Mouse (Mus musculus): ENCODE data around the gene Stum. TPM values are rescaled to one million over a fixed set of nuclear protein-coding genes. Genes with fewer than 3 reads are reported as not detected.

Gene Stum
- polyA plus RNA-seq, 1 experiment = 0.69 TPM

DNA sequence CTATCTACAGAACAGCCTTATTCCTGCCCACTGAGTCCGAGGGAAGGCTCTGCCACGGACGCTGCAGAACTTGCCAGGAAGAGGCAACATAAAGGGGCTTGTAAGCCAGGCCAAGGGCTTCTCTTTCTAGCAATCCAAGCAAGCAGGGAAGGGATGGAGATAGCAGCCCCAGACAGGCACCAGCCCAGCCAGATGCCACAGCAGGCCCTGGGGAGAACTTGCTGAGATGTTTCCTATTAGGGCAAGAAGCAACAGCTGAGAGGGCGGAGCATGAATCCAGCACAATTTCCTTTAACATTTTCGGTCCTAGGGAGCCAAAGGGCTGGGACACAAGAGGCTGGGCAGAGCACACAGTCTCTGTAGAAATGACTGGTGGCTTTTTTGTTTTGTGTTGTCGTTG lies 25.0 kb downstream of the Stum start:
- Histone ChIP-seq H3K4me3 (ENCODE audit: insufficient read depth, low read depth, low read length) (no peak overlapping the region), H3K27ac (ENCODE audit: insufficient read depth, low read depth, low read length) (no peak overlapping the region), H3K4me1 (ENCODE audit: control insufficient read depth, insufficient read depth, low read length) (no peaks in the 10 kb centered on the region), H3K36me3 (ENCODE audit: control insufficient read depth, insufficient read depth, low read length) (no peaks in the 10 kb centered on the region), H3K27me3 (replicated peaks; ENCODE audit: control insufficient read depth, insufficient read depth, low read length) (no peaks in the 10 kb centered on the region)
- 55% methylated on average over 6 of the region's 6 CpGs for WGBS
- peak; percentile 48 for DNase-seq
- TF ChIP-seq POLR2A (IDR thresholded peaks at IDR 0.05; ENCODE audit: low read depth, low read length) = no peak
- no peak for TF ChIP-seq CTCF (conservative IDR thresholded peaks at IDR 0.05; ENCODE audit: insufficient read depth, insufficient read length, low read depth, low read length)

DNA sequence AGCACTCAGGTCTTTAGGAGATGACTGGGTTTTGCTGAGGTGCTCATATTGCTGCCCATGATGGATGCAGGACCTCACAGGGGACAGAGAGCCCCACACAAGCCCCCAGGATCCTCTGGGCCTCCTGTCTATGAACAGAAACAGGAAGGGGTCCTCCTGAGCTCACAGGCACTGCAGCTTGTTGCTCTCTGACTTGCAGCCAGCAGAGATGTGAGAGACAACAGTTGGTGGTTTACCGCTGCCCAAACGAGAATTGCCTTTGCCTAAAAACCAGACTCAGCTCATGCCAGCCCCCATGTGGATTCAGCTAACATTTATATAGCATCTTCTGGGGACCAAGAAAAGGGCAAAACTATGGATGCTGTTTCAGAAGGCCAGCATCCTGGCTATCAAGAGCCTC lies 33.7 kb downstream of the Stum start:
- H3K27ac ChIP-seq (ENCODE audit: insufficient read depth, low read depth, low read length) = no peak overlapping the region
- no peak overlapping the region for H3K4me3 ChIP-seq (ENCODE audit: insufficient read depth, low read depth, low read length)
- TF ChIP-seq POLR2A (IDR thresholded peaks at IDR 0.05; ENCODE audit: low read depth, low read length) (no peak), CTCF (conservative IDR thresholded peaks at IDR 0.05; ENCODE audit: insufficient read depth, insufficient read length, low read depth, low read length) (no peak)
- no peak for DNase-seq
- 74% methylated on average over 2 of the region's 2 CpGs for WGBS
- no peaks in the 10 kb centered on the region for H3K36me3 ChIP-seq (ENCODE audit: control insufficient read depth, insufficient read depth, low read length)
- no peaks in the 10 kb centered on the region for H3K27me3 ChIP-seq (replicated peaks; ENCODE audit: control insufficient read depth, insufficient read depth, low read length)
- H3K4me1 ChIP-seq (ENCODE audit: control insufficient read depth, insufficient read depth, low read length) = no peaks in the 10 kb centered on the region

DNA sequence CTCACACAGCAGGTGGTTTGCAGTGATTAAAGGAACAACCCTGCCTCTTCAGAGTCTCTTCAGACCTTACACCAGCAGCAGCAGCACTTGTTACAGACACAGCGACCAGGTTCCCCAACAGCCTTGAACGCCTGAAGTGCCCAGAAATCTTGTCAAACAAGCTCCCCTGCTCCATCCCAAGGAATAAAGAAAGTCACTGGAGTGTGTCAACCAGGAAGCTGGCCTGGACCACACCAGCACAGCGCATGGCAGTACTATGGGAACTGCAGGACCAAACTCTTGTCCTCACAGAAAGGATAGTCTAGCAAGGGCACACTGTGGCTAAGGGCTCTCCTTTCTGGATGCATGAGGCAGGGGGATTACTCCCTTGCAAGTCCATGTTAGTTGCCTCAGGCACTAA lies 38.9 kb downstream of the Stum start:
- Histone ChIP-seq H3K4me3 (ENCODE audit: insufficient read depth, low read depth, low read length) (no peak overlapping the region), H3K36me3 (ENCODE audit: control insufficient read depth, insufficient read depth, low read length) (no peaks in the 10 kb centered on the region), H3K27me3 (replicated peaks; ENCODE audit: control insufficient read depth, insufficient read depth, low read length) (no peaks in the 10 kb centered on the region), H3K27ac (ENCODE audit: insufficient read depth, low read depth, low read length) (no peak overlapping the region), H3K4me1 (ENCODE audit: control insufficient read depth, insufficient read depth, low read length) (no peaks in the 10 kb centered on the region)
- no peak for TF ChIP-seq CTCF (conservative IDR thresholded peaks at IDR 0.05; ENCODE audit: insufficient read depth, insufficient read length, low read depth, low read length)
- TF ChIP-seq POLR2A (IDR thresholded peaks at IDR 0.05; ENCODE audit: low read depth, low read length) = no peak
- DNase-seq = no peak
- 59% methylated on average over 3 of the region's 3 CpGs for WGBS

DNA sequence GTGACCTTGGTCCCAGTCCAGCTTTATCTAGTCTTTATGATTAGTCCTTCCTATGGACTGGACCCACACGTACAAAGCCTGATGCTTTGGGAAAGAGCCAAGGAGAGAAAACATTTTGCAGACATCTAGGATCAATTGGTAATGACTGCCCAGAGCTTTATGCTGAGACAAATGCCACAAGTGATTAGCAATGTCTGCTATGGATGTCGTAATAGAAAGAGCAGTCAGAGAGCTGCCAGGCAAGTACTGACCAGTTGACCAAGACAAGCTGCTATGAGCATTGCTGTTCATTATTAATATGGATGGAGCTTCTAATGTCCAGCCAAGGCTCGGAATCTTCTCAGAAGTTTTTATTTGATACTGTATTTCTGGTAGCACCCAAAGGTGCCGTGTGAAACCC lies 43.8 kb downstream of the Stum start:
- no peaks in the 10 kb centered on the region for H3K4me1 ChIP-seq (ENCODE audit: control insufficient read depth, insufficient read depth, low read length)
- H3K36me3 ChIP-seq (ENCODE audit: control insufficient read depth, insufficient read depth, low read length) = no peaks in the 10 kb centered on the region
- H3K27me3 ChIP-seq (replicated peaks; ENCODE audit: control insufficient read depth, insufficient read depth, low read length) = no peaks in the 10 kb centered on the region
- no peak overlapping the region for H3K27ac ChIP-seq (ENCODE audit: insufficient read depth, low read depth, low read length)
- 79% methylated on average over 4 of the region's 4 CpGs for WGBS
- DNase-seq = no peak
- TF ChIP-seq CTCF (conservative IDR thresholded peaks at IDR 0.05; ENCODE audit: insufficient read depth, insufficient read length, low read depth, low read length) (no peak), POLR2A (IDR thresholded peaks at IDR 0.05; ENCODE audit: low read depth, low read length) (no peak)
- H3K4me3 ChIP-seq (ENCODE audit: insufficient read depth, low read depth, low read length) = no peak overlapping the region

DNA sequence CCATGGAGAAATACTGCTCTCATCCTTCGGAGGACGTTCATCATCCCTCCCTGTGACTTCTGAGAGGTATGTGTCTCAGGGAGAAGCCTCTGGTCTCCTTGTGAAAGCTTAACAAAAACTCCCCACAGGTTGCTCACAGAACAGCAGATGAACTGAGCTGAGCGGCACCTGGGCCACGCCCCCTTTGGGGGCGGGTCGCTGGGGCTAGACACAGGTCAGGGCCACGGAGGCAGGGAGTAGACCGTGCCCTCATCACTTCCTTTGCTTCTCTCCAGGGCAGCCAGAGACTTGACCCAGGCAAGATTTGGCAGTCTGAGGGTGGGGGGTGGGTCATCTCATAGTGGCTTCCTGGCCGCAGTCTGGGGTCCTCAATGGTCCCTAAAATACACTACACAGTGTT lies 48.4 kb downstream of the Stum start:
- Histone ChIP-seq H3K27me3 (replicated peaks; ENCODE audit: control insufficient read depth, insufficient read depth, low read length) (no peaks in the 10 kb centered on the region), H3K4me3 (ENCODE audit: insufficient read depth, low read depth, low read length) (no peak overlapping the region), H3K27ac (ENCODE audit: insufficient read depth, low read depth, low read length) (no peak overlapping the region), H3K36me3 (ENCODE audit: control insufficient read depth, insufficient read depth, low read length) (no peaks in the 10 kb centered on the region), H3K4me1 (ENCODE audit: control insufficient read depth, insufficient read depth, low read length) (no peaks in the 10 kb centered on the region)
- WGBS = 13% methylated on average over 9 of the region's 9 CpGs
- TF ChIP-seq CTCF (conservative IDR thresholded peaks at IDR 0.05; ENCODE audit: insufficient read depth, insufficient read length, low read depth, low read length) = no peak
- TF ChIP-seq POLR2A (IDR thresholded peaks at IDR 0.05; ENCODE audit: low read depth, low read length) = no peak
- no peak for DNase-seq

DNA sequence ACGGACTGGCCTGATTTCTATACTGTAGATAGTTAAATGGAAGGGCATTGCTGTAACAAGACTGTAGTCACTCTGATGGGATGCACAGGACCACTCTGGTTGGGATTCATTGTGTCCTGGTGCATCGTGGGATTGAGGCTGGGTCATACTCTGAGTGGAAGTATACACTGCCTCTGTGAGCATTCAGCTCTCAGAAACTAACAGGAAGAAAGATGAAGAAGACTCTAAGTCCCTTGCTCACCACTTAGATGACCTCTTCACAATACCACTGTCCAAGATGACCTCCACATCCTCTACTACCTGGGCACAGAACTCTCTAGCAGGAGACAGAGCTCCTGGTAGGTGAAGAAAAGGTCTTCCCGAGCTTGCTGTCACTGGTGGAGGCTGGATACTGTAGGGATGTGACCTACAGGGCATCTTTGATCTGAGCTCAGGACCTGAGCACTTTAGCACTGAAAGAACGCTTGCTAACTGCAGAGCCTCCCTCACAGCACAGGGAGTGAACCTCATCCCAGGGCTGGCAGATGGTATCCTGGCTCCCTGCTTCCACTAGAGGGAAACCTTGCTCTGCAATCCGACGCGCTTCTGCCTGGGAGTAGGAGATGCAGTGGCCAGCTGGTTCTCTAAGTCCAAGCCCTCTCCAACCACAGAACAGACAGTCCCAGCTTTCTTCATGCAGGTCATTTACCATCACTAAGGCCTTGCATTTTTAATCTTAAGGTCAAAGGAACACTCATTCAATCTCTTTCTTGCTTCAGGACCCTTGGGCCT lies 49.3 kb downstream of the Stum start:
- Histone ChIP-seq H3K4me1 (ENCODE audit: control insufficient read depth, insufficient read depth, low read length) (no peaks in the 10 kb centered on the region), H3K27ac (ENCODE audit: insufficient read depth, low read depth, low read length) (no peak overlapping the region), H3K27me3 (replicated peaks; ENCODE audit: control insufficient read depth, insufficient read depth, low read length) (no peaks in the 10 kb centered on the region), H3K4me3 (ENCODE audit: insufficient read depth, low read depth, low read length) (no peak overlapping the region), H3K36me3 (ENCODE audit: control insufficient read depth, insufficient read depth, low read length) (no peaks in the 10 kb centered on the region)
- peak; percentile 66 for DNase-seq
- WGBS = 15% methylated on average over 7 of the region's 7 CpGs
- TF ChIP-seq POLR2A (IDR thresholded peaks at IDR 0.05; ENCODE audit: low read depth, low read length) = no peak
- peak; percentile 97 for TF ChIP-seq CTCF (conservative IDR thresholded peaks at IDR 0.05; ENCODE audit: insufficient read depth, insufficient read length, low read depth, low read length)

DNA sequence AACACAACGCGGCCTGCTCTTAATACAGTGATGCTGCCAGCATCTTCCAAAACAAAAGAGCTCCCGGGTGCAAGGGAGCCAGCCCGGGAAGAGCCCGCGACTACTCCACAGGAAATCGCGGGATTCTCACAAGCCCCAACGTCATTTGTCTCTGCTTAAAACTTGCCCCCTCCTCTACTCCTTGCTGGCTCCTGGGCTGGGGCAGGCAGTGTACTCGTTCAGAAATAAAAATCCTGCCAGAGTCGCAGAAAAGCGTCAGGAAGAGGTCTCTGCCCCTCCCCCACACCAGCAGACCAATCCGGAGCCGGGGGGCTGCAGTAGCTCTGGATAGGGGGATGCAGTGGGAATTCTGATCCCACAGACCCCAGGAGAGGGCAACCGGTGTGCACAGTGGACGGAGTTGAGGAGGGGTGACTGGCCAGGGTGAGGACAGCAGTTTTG lies 50.2 kb downstream of the Stum start:
- no peaks in the 10 kb centered on the region for H3K4me1 ChIP-seq (ENCODE audit: control insufficient read depth, insufficient read depth, low read length)
- H3K27me3 ChIP-seq (replicated peaks; ENCODE audit: control insufficient read depth, insufficient read depth, low read length) = no peaks in the 10 kb centered on the region
- H3K36me3 ChIP-seq (ENCODE audit: control insufficient read depth, insufficient read depth, low read length) = no peaks in the 10 kb centered on the region
- no peak overlapping the region for H3K4me3 ChIP-seq (ENCODE audit: insufficient read depth, low read depth, low read length)
- no peak overlapping the region for H3K27ac ChIP-seq (ENCODE audit: insufficient read depth, low read depth, low read length)
- WGBS = 7% methylated on average over 16 of the region's 16 CpGs
- TF ChIP-seq CTCF (conservative IDR thresholded peaks at IDR 0.05; ENCODE audit: insufficient read depth, insufficient read length, low read depth, low read length) (no peak), POLR2A (IDR thresholded peaks at IDR 0.05; ENCODE audit: low read depth, low read length) (no peak)
- DNase-seq = no peak

All from kidney, adult 2 months (tissue).